12 mouse cellular contexts compared by ENCODE assay signal in genomic region chr3:9886077-9886476, GRCm38 (mm10).
DNase-seq lines count a peak whose midpoint lies in the region; ATAC-seq and TF ChIP-seq lines count a peak whose summit lies in the region.
"Had no signal": no experiment of that assay in that cellular context is flagged by ENCODE, and none has a peak within 500 bp of the region (broad histone marks: within the 10 kb centered on the region; RNA-seq: fewer than 3 reads in every experiment).

No protein-coding gene starts in this region.

- DNase-seq in heart, embryonic 10.5 days (ENCODE audit: low spot score) = peak; percentile 10
- DNase-seq in heart, adult 11 months = no peak
- peak; percentile 18 for DNase-seq in midbrain, embryonic 14.5 days
- DNase-seq in midbrain, embryonic 10.5 days (ENCODE audit: low spot score) = no peak
- peak; percentile 60 for DNase-seq in brain, embryonic 14.5 days (ENCODE audit: low read depth)

- no peak overlapping the region for H3K4me3 ChIP-seq in heart, embryonic 10.5 days
- H3K4me3 ChIP-seq in midbrain, embryonic 14.5 days (replicated peaks; ENCODE audit: low read depth, low read length) = no peak overlapping the region
- no peak overlapping the region for H3K4me3 ChIP-seq in midbrain, embryonic 10.5 days
- no peak overlapping the region for H3K4me3 ChIP-seq in macrophage (ENCODE audit: inconsistent target)
- H3K4me3 ChIP-seq: embryonic facial prominence, embryonic 10.5 days; limb, embryonic 15.5 days; midbrain, embryonic 12.5 days had no signal

- ATAC-seq in midbrain, embryonic 14.5 days (ENCODE audit: low FRiP score, low TSS enrichment) = no peak
- no peak for ATAC-seq in CD4-positive, CD25-positive, alpha-beta regulatory T cell, adult 4 months

- WGBS in heart, embryonic 10.5 days = 86% methylated on average over 4 of the region's 4 CpGs
- 64% methylated on average over 4 of the region's 4 CpGs for WGBS in midbrain, embryonic 14.5 days
- 82% methylated on average over 4 of the region's 4 CpGs for WGBS in midbrain, embryonic 10.5 days
- 67% methylated on average over 4 of the region's 4 CpGs for WGBS in macrophage (ENCODE audit: missing documents)

- no peak overlapping the region for H3K27ac ChIP-seq in heart, embryonic 10.5 days
- H3K27ac ChIP-seq in midbrain, embryonic 14.5 days (replicated peaks; ENCODE audit: low read depth, low read length) = no peak overlapping the region
- no peak overlapping the region for H3K27ac ChIP-seq in midbrain, embryonic 10.5 days (replicated peaks)
- H3K27ac ChIP-seq in macrophage = peak overlapping the region; percentile 90
- H3K27ac ChIP-seq: embryonic facial prominence, embryonic 10.5 days; limb, embryonic 15.5 days; midbrain, embryonic 12.5 days had no signal

- H3K4me2 ChIP-seq in midbrain, embryonic 14.5 days (ENCODE audit: low read length) = no peak overlapping the region
- H3K4me2 ChIP-seq: limb, embryonic 15.5 days; lung, embryonic 14.5 days; midbrain, embryonic 12.5 days had no signal

- no peaks in the 10 kb centered on the region for H3K27me3 ChIP-seq in heart, embryonic 10.5 days (ENCODE audit: insufficient read depth, poor library complexity, severe bottlenecking)
- no peaks in the 10 kb centered on the region for H3K27me3 ChIP-seq in midbrain, embryonic 14.5 days (ENCODE audit: control insufficient read depth, insufficient read depth, low read length)
- H3K27me3 ChIP-seq in midbrain, embryonic 10.5 days (ENCODE audit: low read depth, poor library complexity, severe bottlenecking) = no peaks in the 10 kb centered on the region
- H3K27me3 ChIP-seq: limb, embryonic 15.5 days; midbrain, embryonic 12.5 days had no signal

- TF ChIP-seq POLR2A in brain, embryonic 14.5 days (IDR thresholded peaks at IDR 0.05; ENCODE audit: borderline replicate concordance, extremely low read depth, insufficient read depth, insufficient read length, poor library complexity, severe bottlenecking) = no peak

- H3K79me2 ChIP-seq in macrophage (ENCODE audit: inconsistent target) = no peaks in the 10 kb centered on the region

- no peak overlapping the region for H3K9ac ChIP-seq in midbrain, embryonic 14.5 days (replicated peaks; ENCODE audit: low read length)
- H3K9ac ChIP-seq: limb, embryonic 15.5 days; lung, embryonic 14.5 days; midbrain, embryonic 12.5 days had no signal

- no peak for TF ChIP-seq CTCF in brain, embryonic 14.5 days (IDR thresholded peaks at IDR 0.05; ENCODE audit: borderline replicate concordance, extremely low read depth, insufficient read depth, insufficient read length)

- H3K9me3 ChIP-seq in heart, embryonic 10.5 days = no peaks in the 10 kb centered on the region
- no peaks in the 10 kb centered on the region for H3K9me3 ChIP-seq in midbrain, embryonic 14.5 days (ENCODE audit: control insufficient read depth, low read length)
- H3K9me3 ChIP-seq in midbrain, embryonic 10.5 days (replicated peaks) = no peaks in the 10 kb centered on the region
- H3K9me3 ChIP-seq: embryonic facial prominence, embryonic 10.5 days; G1E; limb, embryonic 15.5 days; midbrain, embryonic 12.5 days had no signal

- no peaks in the 10 kb centered on the region for H3K36me3 ChIP-seq in heart, embryonic 10.5 days
- no peaks in the 10 kb centered on the region for H3K36me3 ChIP-seq in midbrain, embryonic 14.5 days (ENCODE audit: control insufficient read depth, insufficient read depth, low read length)
- H3K36me3 ChIP-seq in midbrain, embryonic 10.5 days = no peaks in the 10 kb centered on the region
- H3K36me3 ChIP-seq in macrophage (ENCODE audit: inconsistent target) = no peaks in the 10 kb centered on the region
- H3K36me3 ChIP-seq: embryonic facial prominence, embryonic 10.5 days; G1E; limb, embryonic 15.5 days; midbrain, embryonic 12.5 days had no signal

- no peaks in the 10 kb centered on the region for H3K4me1 ChIP-seq in heart, embryonic 10.5 days
- peaks cover 12% of the 10 kb centered on the region for H3K4me1 ChIP-seq in midbrain, embryonic 14.5 days (ENCODE audit: control insufficient read depth, insufficient read depth, low read length)
- H3K4me1 ChIP-seq in midbrain, embryonic 10.5 days = peaks cover 3% of the 10 kb centered on the region; the same call in 1 of the 2 replicates
- H3K4me1 ChIP-seq: embryonic facial prominence, embryonic 10.5 days; limb, embryonic 15.5 days had no signal

Comparison
In these comparisons a context has a peak if more than half of its experiments do, and no peak if none do; other contexts are left out.
1. DNase-seq: peak in heart, embryonic 10.5 days (single experiment), midbrain, embryonic 14.5 days (single experiment) and brain, embryonic 14.5 days (single experiment); none in heart, adult 11 months (single experiment) and midbrain, embryonic 10.5 days (single experiment).